Mouse (Mus musculus): ENCODE measurements around the gene Stk39.

Stk39 gene

DNA sequence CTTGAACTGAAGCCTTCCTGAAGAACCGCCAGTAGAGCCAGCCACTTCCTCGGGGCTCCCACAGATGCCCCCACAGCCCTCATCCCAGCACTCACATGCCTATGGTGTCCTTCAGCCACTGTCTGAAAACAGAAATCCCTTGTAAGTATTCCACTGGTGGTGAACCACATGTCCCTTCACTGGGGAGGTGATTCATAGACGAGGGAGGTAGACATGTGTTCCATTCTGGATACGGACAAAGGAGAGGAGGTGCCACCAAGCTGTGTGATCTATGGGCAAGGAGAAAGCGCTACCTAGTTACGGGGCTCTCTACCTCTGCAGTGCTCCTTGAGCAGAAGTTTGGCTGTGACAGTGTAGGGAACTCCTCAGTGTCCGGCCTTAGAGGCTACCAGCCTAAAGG lies 52.9 kb downstream of the Stk39 start:
- no peak for DNase-seq

DNA sequence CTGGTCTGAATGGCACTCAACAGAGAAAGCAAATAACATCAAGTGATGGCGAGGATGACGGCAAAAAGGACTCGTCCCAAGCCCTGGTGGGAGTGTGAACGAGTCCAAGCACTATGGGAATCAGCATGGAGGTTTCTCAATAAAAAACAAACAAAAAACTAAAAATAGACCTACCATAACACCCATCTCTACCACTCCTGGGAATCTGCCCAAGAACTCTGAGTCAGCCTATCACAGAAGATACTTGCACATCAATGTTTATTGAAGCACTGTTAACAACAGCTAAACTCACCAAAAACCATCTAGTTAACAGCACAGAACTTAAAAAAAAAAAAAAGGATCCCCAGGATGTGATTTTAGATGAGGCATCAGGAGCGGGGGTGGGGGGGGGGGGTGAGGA lies 55.0 kb downstream of the Stk39 start:
- DNase-seq: no peak

GRCm38 (mm10) chr2:68415691-68416090 lies 56.4 kb downstream of the Stk39 start:
- peak; percentile 82 for DNase-seq

- no peak for DNase-seq
Measured at GRCm38 (mm10) chr2:68412149-68412548, 59.9 kb downstream of the Stk39 start.

DNA sequence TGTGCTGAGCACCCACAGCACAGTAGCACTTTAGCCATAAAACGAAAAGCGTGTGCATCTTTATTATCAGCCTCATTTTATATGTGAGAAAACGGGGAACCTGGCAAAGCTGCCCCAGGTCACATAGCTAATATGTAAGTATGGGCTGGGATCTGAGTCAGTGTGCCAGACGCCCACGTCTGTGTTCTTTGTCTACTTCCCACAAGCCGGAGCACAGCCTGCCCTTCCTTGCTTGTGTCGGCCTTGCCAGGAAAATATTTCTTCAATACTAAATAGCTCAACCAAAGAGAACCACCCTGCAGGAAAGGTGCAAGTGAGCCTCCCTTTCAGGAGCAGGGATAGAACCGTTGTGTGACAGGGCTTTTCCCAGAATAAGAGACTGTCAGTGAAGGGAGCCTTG lies 60.9 kb downstream of the Stk39 start:
- no peak for DNase-seq

GRCm38 (mm10) chr2:68409640-68410215 lies 62.3 kb downstream of the Stk39 start:
- no peak for DNase-seq

GRCm38 (mm10) chr2:68408271-68408980 lies 63.6 kb downstream of the Stk39 start:
- no peak for DNase-seq

- no peak for DNase-seq
Measured at GRCm38 (mm10) chr2:68407179-68407950, 64.7 kb downstream of the Stk39 start.

DNA sequence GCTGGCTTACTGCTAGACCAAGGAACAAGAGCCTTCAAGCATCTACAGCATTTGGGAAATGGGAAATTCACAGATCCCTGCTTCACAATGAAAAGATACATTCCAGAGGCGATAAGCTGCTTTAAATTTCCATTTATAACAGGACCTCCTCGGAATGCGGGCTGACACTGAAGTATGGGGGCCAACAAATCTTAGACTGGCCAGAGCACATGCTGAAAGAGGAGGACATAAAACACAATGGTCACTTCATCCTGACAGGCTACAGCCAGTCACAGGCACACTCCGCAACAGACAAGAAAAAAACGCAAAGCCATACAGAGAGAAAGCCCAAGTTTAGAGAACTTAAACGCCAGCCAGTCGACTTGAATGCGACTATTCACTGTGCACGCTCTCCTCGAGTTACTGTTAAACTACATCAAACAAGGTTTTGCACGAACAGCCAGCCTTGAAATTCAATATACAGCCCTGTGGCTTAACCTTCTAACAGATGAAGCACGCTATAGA lies 65.4 kb downstream of the Stk39 start:
- no peak for DNase-seq

DNA sequence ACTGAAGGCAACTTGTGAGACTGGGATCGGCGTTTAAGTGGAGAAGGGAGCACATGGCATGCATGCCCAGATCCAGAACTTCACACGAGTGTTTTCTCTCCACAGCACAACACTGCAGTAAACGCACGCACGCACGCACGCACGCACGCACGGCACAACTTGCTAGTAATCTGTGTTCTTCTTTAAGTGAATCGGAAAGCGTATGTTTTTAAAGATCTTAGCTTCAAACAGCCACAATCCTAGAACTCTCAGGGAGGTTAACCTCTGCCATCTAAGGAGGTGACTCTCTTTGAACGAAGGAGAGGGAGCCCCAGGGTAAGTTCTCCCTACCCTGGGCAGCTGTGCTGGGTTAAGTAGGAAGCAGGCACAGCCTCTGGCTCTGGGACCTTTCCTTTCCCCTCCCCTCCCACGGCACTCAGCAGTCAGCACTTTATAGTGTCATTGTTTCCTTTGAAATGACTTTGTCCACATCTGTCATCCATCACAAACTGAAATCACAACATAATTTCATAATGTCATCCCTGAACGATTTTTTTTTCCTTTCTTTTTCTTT lies 66.8 kb downstream of the Stk39 start:
- no peak for DNase-seq

DNA sequence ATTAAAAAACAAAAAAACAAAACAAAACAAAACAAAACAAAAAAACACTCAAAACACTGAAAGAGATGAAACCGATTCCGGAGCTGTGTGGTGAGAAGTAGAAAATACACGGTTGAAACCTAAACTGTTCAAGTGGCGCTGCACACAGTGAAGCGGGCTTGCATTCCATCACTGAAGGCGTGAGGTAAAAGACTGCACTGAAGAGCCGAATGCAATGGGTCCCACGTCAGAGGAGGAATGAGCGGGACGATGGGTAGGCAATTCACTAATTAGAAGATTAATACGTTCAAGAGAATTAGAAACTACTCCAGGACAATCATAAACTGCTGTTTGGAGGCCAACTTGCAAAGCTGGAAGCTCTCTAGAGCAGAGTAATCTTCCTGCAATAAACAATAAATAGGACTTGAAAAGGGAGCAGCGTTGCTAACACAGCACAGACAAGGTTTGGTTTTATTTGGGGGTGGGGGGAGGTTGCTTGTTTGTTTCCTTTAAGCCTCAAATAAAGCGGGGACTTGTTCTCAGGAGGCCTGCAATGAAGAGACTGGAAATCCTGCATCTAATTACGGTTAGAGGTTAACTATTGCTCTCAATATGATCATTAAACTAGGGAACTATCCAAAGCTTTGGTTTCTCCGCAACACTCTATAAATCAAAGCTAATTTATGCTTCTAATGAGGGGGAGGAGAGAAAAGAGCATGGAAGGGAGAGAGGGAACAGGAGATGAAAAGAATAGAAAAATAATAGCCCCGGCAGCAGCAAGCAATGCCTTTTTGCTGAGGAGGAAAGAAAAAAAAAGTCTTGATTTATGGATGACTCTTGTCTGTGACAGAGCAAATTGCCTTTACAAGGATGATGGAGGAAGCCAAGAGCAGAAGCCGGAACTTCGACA lies 67.5 kb downstream of the Stk39 start:
- DNase-seq: no peak

DNA sequence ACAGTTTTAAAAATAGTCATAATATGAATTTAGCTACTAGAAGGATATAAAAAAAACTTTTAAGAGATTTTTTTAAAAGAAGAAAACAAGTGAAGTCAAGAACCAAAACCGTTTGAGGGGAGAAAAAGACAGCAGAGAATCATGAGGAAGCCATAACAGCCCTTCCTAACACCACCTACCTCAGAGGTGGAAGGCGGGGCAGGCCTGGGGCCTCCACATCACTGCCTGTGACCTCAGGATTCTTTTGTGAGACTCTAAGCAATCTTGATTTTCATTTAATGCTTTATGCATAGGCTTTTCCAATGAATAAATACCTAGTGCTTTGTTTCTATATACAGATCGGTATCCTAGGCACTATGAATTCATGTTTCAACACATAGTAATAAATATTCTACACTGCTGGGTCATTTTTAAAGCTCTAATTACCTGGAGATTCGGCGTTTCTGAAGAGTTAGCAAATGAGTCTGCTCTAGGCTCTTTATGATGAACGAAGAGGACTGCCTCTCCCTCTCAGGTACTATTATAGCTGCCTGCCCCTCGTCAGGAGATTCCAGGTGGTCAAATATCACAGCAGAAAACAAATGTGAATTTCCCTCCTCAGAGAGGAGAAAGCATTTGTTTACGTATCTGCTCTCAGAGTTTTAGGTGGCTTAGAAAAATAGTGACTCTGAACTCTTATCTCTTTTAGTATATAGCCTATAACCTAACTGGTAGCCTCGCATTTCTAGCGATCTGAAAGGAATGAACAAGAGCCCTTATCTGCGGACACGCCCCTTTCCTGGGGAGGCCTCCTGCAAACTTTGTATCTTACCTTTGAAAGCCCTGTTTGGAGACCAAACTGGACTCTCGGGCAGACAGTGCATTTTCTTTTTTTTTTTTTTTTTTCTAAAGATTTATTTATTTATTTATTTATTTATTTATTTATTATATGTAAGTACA lies 78.2 kb downstream of the Stk39 start:
- DNase-seq: no peak

DNA sequence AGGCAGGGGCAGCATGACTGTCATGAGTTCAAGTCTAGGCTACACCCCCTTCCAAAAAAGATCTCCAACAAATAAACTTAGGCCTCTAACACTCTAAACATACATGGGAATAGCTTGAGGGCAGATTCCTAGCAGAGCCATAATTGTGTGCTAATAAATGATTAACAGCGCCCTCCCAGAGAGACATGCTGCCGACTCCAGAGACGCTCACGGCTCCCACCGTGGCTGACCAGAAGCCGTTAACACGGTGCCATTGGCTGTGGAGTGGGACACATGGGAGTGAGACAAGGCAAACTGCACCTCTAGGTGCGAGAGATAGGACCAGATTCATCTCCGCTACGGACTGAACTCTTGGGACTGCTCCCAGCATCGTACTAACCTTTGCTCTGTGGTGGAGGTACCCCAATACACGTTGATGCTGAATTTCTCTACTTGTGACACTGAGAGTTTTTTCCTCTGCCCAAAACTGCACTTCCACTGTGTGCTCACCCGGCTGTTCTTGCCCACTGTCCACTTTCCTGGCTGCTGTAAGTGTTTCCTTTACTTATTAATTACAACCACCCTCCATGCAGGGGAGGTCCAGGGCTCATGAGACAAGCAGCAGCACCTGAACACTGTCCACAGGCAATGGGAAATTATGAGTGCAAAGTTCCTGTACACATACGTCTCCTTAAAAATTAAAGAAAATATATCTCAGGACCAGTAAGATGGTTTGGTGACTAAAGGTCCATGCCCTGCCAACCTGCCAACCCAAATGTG lies 84.1 kb downstream of the Stk39 start:
- DNase-seq: peak; percentile 63

DNA sequence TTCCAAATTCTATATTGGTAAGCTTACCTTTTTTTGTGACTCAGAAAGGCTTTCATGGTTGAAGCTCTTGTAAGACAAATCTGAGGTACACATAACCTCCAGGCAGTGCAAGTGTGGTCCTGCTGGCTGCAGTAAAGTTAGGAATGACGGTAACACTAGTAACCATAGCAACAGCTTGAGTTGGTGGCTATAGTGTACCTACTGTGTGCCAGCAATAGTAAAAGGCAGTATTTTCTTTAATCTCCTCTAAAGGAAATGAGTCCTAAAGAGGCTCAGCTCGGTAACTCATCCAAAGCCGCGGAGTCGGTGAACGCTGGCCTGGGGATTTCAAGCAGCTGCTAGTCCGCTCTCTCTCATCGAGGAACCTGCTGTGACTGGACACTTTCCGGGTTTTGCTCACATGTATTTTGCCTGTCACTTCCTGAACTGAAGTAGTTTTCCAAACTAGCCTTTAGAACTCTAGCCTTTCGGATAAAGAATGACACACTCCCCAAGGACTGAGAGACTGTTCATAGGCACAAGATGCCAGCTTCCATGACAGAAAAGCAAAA lies 85.7 kb downstream of the Stk39 start:
- no peak for DNase-seq

- DNase-seq: no peak
Measured at GRCm38 (mm10) chr2:68385654-68386312, 86.3 kb downstream of the Stk39 start.

- DNase-seq: no peak
Measured at GRCm38 (mm10) chr2:68383964-68384363, 88.1 kb downstream of the Stk39 start.

GRCm38 (mm10) chr2:68382394-68383059 lies 89.5 kb downstream of the Stk39 start:
- DNase-seq: no peak

DNA sequence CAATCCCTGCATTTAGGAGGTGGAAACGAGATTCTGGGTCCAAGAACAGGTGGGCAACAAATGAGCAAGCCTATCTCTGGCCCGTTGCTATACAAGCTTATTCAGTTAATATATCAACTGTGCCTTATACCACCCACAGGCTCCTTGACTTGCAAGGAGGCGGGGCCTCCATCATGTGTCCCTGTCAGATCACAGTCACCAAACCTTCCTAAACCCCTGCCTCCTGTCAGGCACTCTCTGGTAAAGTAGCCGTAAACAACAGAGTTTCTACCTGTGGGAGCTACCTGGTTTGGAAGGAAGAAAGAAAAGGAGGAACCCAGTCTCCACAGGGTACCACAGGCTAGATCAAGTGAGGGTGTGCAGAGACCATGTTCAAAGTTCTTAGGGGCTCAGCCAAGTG lies 90.2 kb downstream of the Stk39 start:
- DNase-seq: no peak

GRCm38 (mm10) chr2:68381205-68381604 lies 90.9 kb downstream of the Stk39 start:
- DNase-seq: no peak

Data from kidney, adult 11 months (tissue).